Mouse (Mus musculus) gastrocnemius, postnatal 4 days (tissue): ENCODE measurements at regions not wholly inside any gene's neighbourhood (a gene's known extent, or its start where the extent isn't known, plus 50 kb on each side); places are given as distances from the start of the nearest gene placed in this dataset.
A peak's percentile ranks its signal among the peaks of the same experiment; 100 is the strongest.
"Not testable (repeated sequence)": the region's sequence is repeated elsewhere in the genome, so short reads cannot be mapped to it uniquely, and the experiment has no call there.

Source experiments
- DNase-seq, 2 experiments: peaks; one replicate each; pipeline ENCODE4 v3.0.0; 2021 to 2022; ENCODE audit warnings: low spot score in 2 of 2, mixed read lengths in 2 of 2

GRCm38 (mm10) chr13:5367058-5367797 lies 494.1 kb upstream of the Klf6 start:
- no peak for DNase-seq

GRCm38 (mm10) chr13:5370007-5370406 lies 491.3 kb upstream of the Klf6 start:
- no peak for DNase-seq

GRCm38 (mm10) chr13:5373191-5373590 lies 488.1 kb upstream of the Klf6 start:
- no peak for DNase-seq

- no peak for DNase-seq
These were observed 453.0 kb upstream of the Klf6 start for GRCm38 (mm10) chr13:5408226-5408804.

GRCm38 (mm10) chr13:5412052-5412451 lies 449.2 kb upstream of the Klf6 start:
- no peak for DNase-seq

GRCm38 (mm10) chr13:5413009-5413408 lies 448.3 kb upstream of the Klf6 start:
- DNase-seq, result not testable (repeated sequence)

DNA sequence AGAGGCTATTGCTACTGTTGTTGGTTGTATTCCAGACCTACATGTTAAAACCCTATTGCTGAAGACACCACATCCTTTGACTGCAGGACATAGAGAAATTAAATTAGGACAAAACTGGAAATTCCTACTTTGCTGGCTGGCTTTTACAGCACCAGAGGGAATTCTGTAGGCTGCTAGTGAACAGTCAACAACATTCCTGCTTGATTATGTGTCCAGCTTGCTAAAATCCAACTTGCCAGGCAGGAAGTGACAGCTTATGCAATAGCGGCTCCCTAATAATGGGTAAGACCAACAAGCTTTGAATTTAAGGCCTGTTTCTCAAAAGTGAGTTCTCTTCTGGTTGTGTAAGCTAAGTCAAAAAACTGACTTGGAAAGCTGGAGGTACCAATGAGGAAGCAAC lies 437.2 kb upstream of the Klf6 start:
- peak in 1 of 2 experiments; percentile 17 for DNase-seq

DNA sequence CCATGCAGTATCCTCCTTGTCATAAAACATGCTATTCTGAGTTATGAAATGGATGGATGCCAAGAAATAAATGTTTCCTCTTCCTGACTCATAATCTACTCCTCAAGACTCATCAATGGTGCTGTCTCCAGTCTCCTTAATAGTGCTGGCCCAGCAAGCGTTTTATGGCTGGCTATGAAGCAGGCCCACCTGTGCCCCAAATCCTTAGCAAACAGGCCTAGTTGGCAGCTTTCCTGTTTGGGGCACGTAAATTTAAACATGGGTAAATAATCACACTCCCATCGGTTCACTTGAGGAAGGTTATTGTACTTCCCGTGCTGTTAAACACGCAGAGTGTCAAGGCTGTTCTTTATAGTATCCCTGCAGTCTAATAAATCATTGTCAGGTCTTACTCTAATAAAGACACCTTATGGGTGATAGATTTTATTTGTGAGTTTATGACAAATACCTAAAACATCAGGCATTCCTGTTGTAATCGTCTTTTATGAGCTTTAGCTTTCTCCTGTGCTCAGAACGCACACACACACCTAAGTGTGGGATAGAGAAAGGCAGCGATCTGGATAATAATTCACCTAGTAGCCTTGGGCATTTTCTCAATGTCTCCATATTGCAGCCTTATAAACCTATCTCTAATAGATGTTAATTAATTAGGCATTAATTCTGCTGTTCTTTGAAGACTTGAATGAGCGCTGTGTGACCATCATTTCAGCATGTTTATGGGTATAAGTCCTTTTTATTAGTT lies 435.6 kb upstream of the Klf6 start:
- DNase-seq, result no peak

DNA sequence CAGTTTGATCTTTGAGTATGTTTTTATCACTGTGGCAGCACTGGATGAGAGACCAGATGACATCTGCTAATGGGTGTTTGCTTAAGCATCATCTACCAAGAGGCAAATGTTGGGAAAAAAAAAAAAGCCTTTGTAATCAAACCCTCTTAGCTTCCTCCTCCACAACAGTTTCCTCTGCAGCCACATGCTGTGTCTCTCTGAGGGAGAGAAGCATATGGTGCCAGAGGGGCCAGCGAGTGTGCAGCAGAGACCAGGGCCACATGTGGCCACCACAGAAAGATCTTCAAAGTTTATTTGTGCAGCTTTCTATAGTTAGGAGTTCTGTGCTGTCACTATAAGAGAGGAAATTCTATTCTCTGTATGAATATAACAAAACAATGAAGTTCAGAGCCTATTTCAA lies 427.6 kb upstream of the Klf6 start:
- no peak for DNase-seq

DNA sequence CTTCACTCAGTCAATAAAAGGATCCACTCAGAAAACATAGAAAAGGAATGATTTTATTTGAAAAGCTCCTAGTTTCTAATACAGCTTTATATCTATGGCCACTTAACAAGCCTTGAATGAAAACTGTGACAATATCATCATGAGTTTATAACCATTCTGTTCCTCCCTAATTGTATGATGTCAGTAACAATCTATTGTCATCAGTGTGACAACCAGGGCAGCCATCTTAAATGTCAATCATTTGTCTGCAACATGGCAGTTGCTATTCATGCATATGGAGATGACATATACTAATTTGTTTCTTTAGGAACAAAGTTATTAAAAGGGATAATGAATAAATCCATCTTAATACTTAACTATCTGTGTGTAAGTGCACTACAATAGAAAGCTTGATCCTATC lies 426.2 kb upstream of the Klf6 start:
- no peak for DNase-seq

DNA sequence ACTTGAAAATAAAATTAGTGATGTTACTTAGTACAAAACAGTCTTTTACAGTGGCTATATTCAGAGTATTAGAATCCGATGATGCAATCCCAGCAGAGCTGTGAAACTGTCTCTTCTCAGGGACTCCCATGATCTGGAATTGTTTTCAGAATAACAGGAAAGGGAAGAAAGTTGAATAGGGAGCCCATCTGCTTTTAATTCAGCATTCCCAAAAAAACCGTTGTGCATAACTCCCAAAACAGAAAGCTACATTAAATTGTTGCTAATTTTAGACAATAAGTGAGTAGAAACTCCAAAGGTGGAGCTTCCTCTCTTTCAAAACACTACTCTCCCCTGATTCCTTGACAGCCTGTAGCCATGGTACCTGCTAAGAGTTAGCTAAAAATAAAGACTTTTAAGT lies 425.1 kb upstream of the Klf6 start:
- DNase-seq, result no peak

- no peak for DNase-seq
These were observed 420.8 kb upstream of the Klf6 start for GRCm38 (mm10) chr13:5440454-5440853.

DNA sequence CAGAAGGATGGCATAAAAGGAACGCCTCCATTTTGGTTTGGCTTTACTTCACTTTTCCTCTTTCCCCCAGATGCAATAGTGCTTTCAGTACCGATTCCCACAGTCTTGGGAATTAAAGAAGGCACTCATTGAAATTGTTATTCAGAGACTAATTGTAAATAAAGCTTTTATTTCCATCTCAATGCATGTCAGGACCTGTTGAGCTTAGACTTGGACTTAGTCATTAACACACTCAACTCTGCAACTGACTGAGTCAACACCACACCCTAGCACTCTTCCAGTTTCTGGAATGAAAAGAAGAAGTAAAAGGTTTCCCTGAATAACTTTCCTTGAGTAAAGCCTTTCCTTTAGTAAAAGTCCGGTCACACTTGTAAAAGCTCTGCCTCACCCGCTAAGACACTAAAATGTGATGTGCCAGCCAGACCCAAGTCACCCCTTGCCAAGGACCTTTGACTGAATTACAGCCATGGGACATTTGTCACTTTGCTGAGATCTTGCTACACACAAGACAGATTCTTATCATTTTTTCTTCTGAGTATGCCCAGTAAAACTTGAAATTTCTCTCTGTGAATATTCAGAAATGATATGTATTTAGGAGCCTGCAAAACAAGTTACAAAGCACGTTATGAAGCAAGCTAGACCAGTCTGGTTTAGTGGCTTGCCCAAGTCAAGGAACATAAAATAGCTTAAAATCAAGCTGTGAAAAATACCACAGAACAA lies 416.4 kb upstream of the Klf6 start:
- DNase-seq, result no peak

GRCm38 (mm10) chr13:5448601-5449000 lies 412.7 kb upstream of the Klf6 start:
- DNase-seq, result no peak

DNA sequence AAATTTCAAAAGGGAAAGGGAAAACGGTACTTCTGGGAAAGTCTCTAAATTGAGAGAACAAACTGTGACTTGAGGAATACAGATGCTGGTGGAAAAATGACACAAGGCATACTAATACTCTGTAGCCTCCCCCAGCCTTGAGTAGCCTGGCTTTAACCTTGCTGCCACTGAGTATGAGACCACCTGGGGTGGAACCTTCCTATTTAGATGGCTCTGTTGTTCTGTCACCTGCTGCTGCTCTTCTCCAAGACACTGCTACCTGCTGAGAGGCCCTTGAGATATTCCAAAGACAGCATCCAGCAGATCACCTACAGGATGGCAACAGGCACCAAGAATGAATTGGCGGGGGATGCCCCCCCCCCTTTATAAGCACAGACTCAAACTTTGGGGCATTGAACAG lies 380.5 kb upstream of the Klf6 start:
- no peak for DNase-seq

DNA sequence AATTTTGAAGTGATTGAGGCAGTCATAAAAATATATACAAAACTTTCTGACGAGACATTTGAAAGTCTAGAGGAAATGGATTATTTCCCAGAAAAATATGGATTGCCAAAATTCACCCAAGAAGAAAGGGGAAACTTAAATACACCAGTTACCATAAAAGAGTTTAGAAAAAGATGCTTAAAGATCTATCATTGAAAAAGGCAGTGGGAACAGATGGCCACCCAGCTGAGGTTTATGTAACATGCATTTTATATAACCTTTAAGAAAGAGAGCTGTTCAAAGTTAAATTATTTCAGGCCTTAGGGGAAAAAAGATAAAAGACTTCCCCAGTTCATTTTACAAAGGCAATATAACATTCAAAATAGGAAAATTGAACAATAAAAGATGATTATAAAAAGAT lies 369.0 kb upstream of the Klf6 start:
- no peak for DNase-seq

- no peak for DNase-seq
These were observed 363.7 kb upstream of the Klf6 start for GRCm38 (mm10) chr13:5497535-5497934.

DNA sequence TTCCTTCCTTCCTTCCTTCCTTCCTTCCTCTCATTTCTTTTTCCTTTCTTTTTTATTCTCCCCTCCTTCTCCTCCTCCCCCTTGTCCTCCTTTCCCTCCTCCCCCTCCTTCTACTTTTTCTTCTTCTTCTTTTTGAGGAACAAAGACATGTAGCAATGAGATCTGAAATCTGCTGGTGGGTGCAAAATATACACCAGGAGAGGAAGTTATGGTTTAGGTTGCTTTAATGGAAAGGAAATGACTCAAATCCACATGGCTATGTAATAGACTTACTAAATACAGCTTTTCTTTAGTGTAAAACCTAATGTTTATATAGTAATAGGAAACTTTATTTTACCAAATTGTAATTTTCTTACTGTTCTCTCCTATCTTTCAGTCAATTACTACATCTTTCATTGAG lies 349.5 kb upstream of the Klf6 start:
- DNase-seq, result no peak

- no peak for DNase-seq
These were observed 345.7 kb upstream of the Klf6 start for GRCm38 (mm10) chr13:5515552-5515951.

GRCm38 (mm10) chr13:5516088-5516487 lies 345.2 kb upstream of the Klf6 start:
- DNase-seq, result no peak

DNA sequence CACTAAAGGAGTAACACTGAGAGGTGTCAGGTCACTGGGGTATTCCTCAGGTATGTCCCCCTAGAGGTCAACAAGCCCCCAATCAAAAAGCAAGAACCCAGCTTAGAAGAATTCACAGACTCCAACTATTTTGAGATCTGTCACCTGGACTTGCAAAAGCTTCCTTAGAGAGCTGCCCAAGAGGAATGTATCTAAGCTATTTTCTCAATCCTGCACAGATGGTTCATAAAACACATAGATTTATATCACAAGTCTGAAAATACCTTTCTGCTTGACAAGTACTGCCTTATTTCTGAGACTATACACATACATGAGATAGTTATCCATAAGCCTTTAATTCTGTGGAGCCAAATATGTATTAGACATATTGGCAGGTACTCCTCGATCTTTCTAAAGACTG lies 342.1 kb upstream of the Klf6 start:
- no peak for DNase-seq

GRCm38 (mm10) chr13:5519600-5519999 lies 341.7 kb upstream of the Klf6 start:
- DNase-seq, result no peak
